Mouse (Mus musculus) liver, adult 2 months (tissue): ENCODE measurements around the gene Icam5.

Source experiments
- CTCF ChIP-seq: fragments of 200-500 bp; IDR thresholded peaks from 2 replicates; pipeline ENCODE4 v1.5.1; 2011; ENCODE audit warnings: low read depth, low read length, control low read depth
- POLR2A ChIP-seq: fragments of 200-500 bp; IDR thresholded peaks from 2 replicates; pipeline ENCODE4 v1.6.1; 2011; ENCODE audit warnings: low read length, control low read depth; ENCODE audit not compliant: insufficient read depth; ENCODE audit errors: extremely low read depth

DNA sequence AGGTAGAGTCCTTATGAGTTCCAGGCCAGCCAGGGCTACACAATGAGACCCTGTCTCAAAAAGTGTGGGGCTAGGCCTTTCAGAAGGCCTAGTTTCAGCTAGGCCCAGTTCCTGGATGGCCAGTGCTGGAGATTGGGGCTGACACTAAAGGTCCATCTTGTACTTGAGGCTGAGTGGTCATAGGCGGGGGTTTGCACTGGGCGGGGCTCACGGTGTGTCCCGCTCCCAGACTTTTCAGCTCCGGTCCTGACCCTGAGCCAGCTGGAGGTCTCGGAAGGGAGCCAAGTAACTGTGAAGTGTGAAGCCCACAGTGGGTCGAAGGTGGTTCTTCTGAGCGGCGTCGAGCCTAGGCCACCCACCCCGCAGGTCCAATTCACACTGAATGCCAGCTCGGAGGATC is 5.0 kb upstream of the Icam5 start:
- TF ChIP-seq CTCF (no peak), POLR2A (no peak)
